Mouse (Mus musculus): ENCODE measurements at regions not wholly inside any gene's neighbourhood (a gene's known extent, or its start where the extent isn't known, plus 50 kb on each side); places are given as distances from the start of the nearest gene placed in this dataset.

GRCm38 (mm10) chr13:111894804-111895478 is 86.1 kb upstream of the Map3k1 start:
- Histone ChIP-seq H3K4me3 (ENCODE audit: low read depth, low read length) (no peak overlapping the region), H3K4me2 (ENCODE audit: low read depth, low read length) (no peak overlapping the region), H3K27ac (replicated peaks; ENCODE audit: low read depth, low read length) (no peak overlapping the region), H3K4me1 (ENCODE audit: control insufficient read depth, insufficient read depth, low read length) (no peaks in the 10 kb centered on the region), H3K36me3 (ENCODE audit: control insufficient read depth, insufficient read depth, low read length) (no peaks in the 10 kb centered on the region), H3K9ac (ENCODE audit: low read depth, low read length) (no peak overlapping the region), H3K27me3 (replicated peaks; ENCODE audit: control insufficient read depth, insufficient read depth, low read length) (no peaks in the 10 kb centered on the region), H3K9me3 (ENCODE audit: control insufficient read depth, low read length) (no peaks in the 10 kb centered on the region)
- DNase-seq (ENCODE audit: low spot score) (no peak), ATAC-seq (ENCODE audit: low read depth) (no peak)
- 76% methylated on average over 15 of the region's 15 CpGs for WGBS

DNA sequence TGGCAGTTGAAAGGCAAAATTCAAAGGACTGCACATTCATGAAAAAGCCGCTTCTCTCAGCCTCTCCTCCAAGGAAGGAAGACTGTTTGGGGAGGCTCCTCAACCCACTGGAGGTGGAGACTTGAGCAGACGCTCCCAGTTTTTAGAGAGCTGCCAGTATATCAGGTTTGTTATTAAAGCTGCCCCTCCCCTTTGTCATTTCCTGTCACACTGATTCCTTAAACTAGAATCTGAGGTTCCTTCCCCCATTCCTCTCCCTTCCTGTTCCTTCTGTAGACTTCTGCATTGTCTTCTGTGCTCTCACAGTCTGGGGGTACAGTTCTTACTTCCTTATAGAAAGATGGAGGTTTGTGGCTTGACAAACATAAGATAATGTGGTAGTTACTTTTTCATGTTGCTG is 87.5 kb upstream of the Map3k1 start:
- Histone ChIP-seq H3K9me3 (ENCODE audit: control insufficient read depth, low read length) (no peaks in the 10 kb centered on the region), H3K27me3 (replicated peaks; ENCODE audit: control insufficient read depth, insufficient read depth, low read length) (no peaks in the 10 kb centered on the region), H3K4me1 (ENCODE audit: control insufficient read depth, insufficient read depth, low read length) (no peaks in the 10 kb centered on the region), H3K27ac (replicated peaks; ENCODE audit: low read depth, low read length) (no peak overlapping the region), H3K36me3 (ENCODE audit: control insufficient read depth, insufficient read depth, low read length) (no peaks in the 10 kb centered on the region), H3K4me2 (ENCODE audit: low read depth, low read length) (no peak overlapping the region), H3K4me3 (ENCODE audit: low read depth, low read length) (no peak overlapping the region), H3K9ac (ENCODE audit: low read depth, low read length) (no peak overlapping the region)
- no peak for ATAC-seq (ENCODE audit: low read depth)
- 24% methylated on average over 2 of the region's 2 CpGs for WGBS
- DNase-seq (ENCODE audit: low spot score), result peak; percentile 48

DNA sequence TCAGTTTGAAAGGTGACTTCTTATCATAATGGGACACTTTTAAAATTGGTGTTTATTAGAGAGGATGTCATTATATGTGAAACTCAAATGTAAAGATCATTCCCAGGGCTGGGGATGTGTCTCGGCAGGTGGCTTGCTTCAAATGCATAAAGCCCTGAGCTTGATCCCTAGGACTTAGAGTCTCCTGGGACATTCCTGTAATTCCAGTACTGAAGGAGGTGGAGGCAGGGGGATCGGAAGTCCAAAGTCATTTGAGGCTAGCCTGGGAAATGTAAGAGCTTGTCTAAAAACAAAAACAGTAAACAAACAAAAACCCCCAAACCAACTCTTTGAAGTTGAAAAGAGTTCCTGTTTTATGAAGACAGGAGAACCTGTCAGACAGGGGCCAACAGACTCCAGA is 94.6 kb upstream of the Map3k1 start:
- Histone ChIP-seq H3K36me3 (ENCODE audit: control insufficient read depth, insufficient read depth, low read length) (no peaks in the 10 kb centered on the region), H3K9ac (ENCODE audit: low read depth, low read length) (no peak overlapping the region), H3K27me3 (replicated peaks; ENCODE audit: control insufficient read depth, insufficient read depth, low read length) (no peaks in the 10 kb centered on the region), H3K27ac (replicated peaks; ENCODE audit: low read depth, low read length) (no peak overlapping the region), H3K4me2 (ENCODE audit: low read depth, low read length) (no peak overlapping the region), H3K9me3 (ENCODE audit: control insufficient read depth, low read length) (no peaks in the 10 kb centered on the region), H3K4me1 (ENCODE audit: control insufficient read depth, insufficient read depth, low read length) (peaks cover 8% of the 10 kb centered on the region; the same call in 1 of the 2 replicates), H3K4me3 (ENCODE audit: low read depth, low read length) (no peak overlapping the region)
- no peak for ATAC-seq (ENCODE audit: low read depth)
- 40% methylated on average over 2 of the region's 2 CpGs for WGBS
- no peak for DNase-seq (ENCODE audit: low spot score)

- 55% methylated on average over 9 of the region's 9 CpGs for WGBS
- no peak overlapping the region for H3K4me3 ChIP-seq (ENCODE audit: low read depth, low read length)
These were observed 95.1 kb upstream of the Map3k1 start for GRCm38 (mm10) chr13:111903931-111904330.

DNA sequence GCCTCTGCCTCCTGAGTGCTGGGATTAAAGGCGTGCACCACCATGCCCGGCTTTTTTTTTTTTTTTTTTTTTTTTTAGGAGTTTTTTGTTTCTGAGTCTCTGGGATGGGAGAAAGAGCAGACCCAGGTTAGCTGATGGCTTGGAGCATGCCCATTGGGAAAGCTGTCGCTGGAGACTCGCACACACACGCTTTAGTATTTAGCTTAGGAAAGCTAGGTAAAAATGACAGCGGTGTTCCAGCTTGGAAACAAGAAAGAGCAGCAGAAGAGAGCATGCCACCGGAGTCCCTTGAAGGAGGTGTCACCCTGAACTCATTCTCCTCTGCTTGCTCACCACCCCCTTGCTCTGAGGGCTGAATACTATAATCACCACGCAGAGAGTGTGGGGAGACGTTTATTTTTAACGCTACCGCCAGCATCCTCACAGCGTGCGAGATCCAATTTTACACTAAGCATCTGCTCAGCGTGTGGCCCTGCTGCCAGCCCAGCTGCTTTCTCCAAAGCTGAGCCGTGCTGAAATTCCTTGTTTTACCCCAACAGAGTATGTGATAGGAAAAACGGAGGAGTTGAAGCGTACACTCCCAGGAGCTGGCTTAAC is 95.9 kb upstream of the Map3k1 start:
- Histone ChIP-seq H3K9me3 (ENCODE audit: control insufficient read depth, low read length) (no peaks in the 10 kb centered on the region), H3K36me3 (ENCODE audit: control insufficient read depth, insufficient read depth, low read length) (no peaks in the 10 kb centered on the region), H3K27ac (replicated peaks; ENCODE audit: low read depth, low read length) (peak overlapping the region; percentile 70), H3K4me2 (ENCODE audit: low read depth, low read length) (peak overlapping the region; percentile 45), H3K4me1 (ENCODE audit: control insufficient read depth, insufficient read depth, low read length) (peaks cover 8% of the 10 kb centered on the region; the same call in 1 of the 2 replicates), H3K4me3 (ENCODE audit: low read depth, low read length) (peak overlapping the region; percentile 10; the same call in 1 of the 2 replicates), H3K27me3 (replicated peaks; ENCODE audit: control insufficient read depth, insufficient read depth, low read length) (no peaks in the 10 kb centered on the region), H3K9ac (ENCODE audit: low read depth, low read length) (0 out of 2 replicates have a peak overlapping the region, but pooled peaks have one; percentile 40)
- 17% methylated on average over 15 of the region's 17 CpGs for WGBS
- peak; percentile 80 for DNase-seq (ENCODE audit: low spot score)
- ATAC-seq (ENCODE audit: low read depth), result peak; percentile 76

More at GRCm38 (mm10) chr13:111903931-111904330, 95.1 kb upstream of the Map3k1 start:
- H3K27ac ChIP-seq (replicated peaks; ENCODE audit: low read depth, low read length), result no peak overlapping the region
- DNase-seq (ENCODE audit: low spot score) (no peak), ATAC-seq (ENCODE audit: low read depth) (no peak)
- H3K9me3 ChIP-seq (ENCODE audit: control insufficient read depth, low read length), result no peaks in the 10 kb centered on the region
- H3K4me1 ChIP-seq (ENCODE audit: control insufficient read depth, insufficient read depth, low read length), result peaks cover 8% of the 10 kb centered on the region; the same call in 1 of the 2 replicates
- H3K4me2 ChIP-seq (ENCODE audit: low read depth, low read length), result no peak overlapping the region
- H3K27me3 ChIP-seq (replicated peaks; ENCODE audit: control insufficient read depth, insufficient read depth, low read length), result no peaks in the 10 kb centered on the region
- H3K36me3 ChIP-seq (ENCODE audit: control insufficient read depth, insufficient read depth, low read length), result no peaks in the 10 kb centered on the region
- no peak overlapping the region for H3K9ac ChIP-seq (ENCODE audit: low read depth, low read length)

- 22% methylated on average over 9 of the region's 10 CpGs for WGBS
- Histone ChIP-seq H3K4me3 (ENCODE audit: low read depth, low read length) (peak overlapping the region; percentile 10; the same call in 1 of the 2 replicates), H3K4me2 (ENCODE audit: low read depth, low read length) (peak overlapping the region; percentile 45), H3K27me3 (replicated peaks; ENCODE audit: control insufficient read depth, insufficient read depth, low read length) (no peaks in the 10 kb centered on the region), H3K9me3 (ENCODE audit: control insufficient read depth, low read length) (no peaks in the 10 kb centered on the region), H3K9ac (ENCODE audit: low read depth, low read length) (peak overlapping the region; percentile 40; the same call in 1 of the 2 replicates), H3K4me1 (ENCODE audit: control insufficient read depth, insufficient read depth, low read length) (peaks cover 8% of the 10 kb centered on the region; the same call in 1 of the 2 replicates), H3K36me3 (ENCODE audit: control insufficient read depth, insufficient read depth, low read length) (no peaks in the 10 kb centered on the region), H3K27ac (replicated peaks; ENCODE audit: low read depth, low read length) (peak overlapping the region; percentile 70)
- ATAC-seq (ENCODE audit: low read depth) (peak; percentile 37), DNase-seq (ENCODE audit: low spot score) (peak; percentile 47)
These were observed 96.5 kb upstream of the Map3k1 start for GRCm38 (mm10) chr13:111905213-111905701.

DNA sequence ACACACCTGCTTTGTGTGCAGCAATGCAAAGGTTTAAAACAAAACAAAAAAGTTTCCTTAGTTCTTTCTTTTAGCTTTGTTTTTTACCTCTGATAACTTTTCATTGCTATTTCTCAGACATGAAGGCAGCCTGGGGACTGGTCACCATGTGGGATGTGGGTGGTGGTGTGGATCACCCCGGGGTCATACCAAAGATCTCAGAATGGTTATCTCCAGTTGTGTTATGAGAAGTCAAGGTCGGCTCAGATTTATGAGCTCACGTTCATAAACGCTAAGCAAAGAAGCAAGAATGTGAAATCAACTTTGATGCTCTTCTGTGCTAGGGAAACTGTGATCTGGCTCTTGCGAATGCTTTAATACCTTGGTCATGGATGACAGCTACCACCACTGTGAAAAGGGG is 102.3 kb upstream of the Map3k1 start:
- no peak for DNase-seq (ENCODE audit: low spot score)
- Histone ChIP-seq H3K9ac (ENCODE audit: low read depth, low read length) (no peak overlapping the region), H3K36me3 (ENCODE audit: control insufficient read depth, insufficient read depth, low read length) (no peaks in the 10 kb centered on the region)

GRCm38 (mm10) chr13:111911661-111912312 is 103.0 kb upstream of the Map3k1 start:
- Histone ChIP-seq H3K27ac (replicated peaks; ENCODE audit: low read depth, low read length) (no peak overlapping the region), H3K9ac (ENCODE audit: low read depth, low read length) (no peak overlapping the region), H3K27me3 (replicated peaks; ENCODE audit: control insufficient read depth, insufficient read depth, low read length) (no peaks in the 10 kb centered on the region), H3K4me3 (ENCODE audit: low read depth, low read length) (no peak overlapping the region), H3K4me1 (ENCODE audit: control insufficient read depth, insufficient read depth, low read length) (no peaks in the 10 kb centered on the region), H3K4me2 (ENCODE audit: low read depth, low read length) (no peak overlapping the region), H3K9me3 (ENCODE audit: control insufficient read depth, low read length) (no peaks in the 10 kb centered on the region), H3K36me3 (ENCODE audit: control insufficient read depth, insufficient read depth, low read length) (no peaks in the 10 kb centered on the region)
- WGBS, result 77% methylated on average over 11 of the region's 11 CpGs
- ATAC-seq (ENCODE audit: low read depth), result no peak
- DNase-seq (ENCODE audit: low spot score), result no peak

More for the DNA sequence above, 102.3 kb upstream of the Map3k1 start:
- Histone ChIP-seq H3K9me3 (ENCODE audit: control insufficient read depth, low read length) (no peaks in the 10 kb centered on the region), H3K4me2 (ENCODE audit: low read depth, low read length) (no peak overlapping the region), H3K4me3 (ENCODE audit: low read depth, low read length) (no peak overlapping the region), H3K27ac (replicated peaks; ENCODE audit: low read depth, low read length) (no peak overlapping the region), H3K4me1 (ENCODE audit: control insufficient read depth, insufficient read depth, low read length) (no peaks in the 10 kb centered on the region), H3K27me3 (replicated peaks; ENCODE audit: control insufficient read depth, insufficient read depth, low read length) (no peaks in the 10 kb centered on the region)
- 92% methylated on average over 5 of the region's 5 CpGs for WGBS
- no peak for ATAC-seq (ENCODE audit: low read depth)
